ENCODE assay signal across 8 mouse cellular contexts in genomic region chr5:150232159-150233150, GRCm38 (mm10).
DNase-seq lines count a peak whose midpoint lies in the region; ATAC-seq and TF ChIP-seq lines count a peak whose summit lies in the region.

No protein-coding gene starts in this region.

- no peak for TF ChIP-seq CTCF in E14TG2a.4 (conservative IDR thresholded peaks at IDR 0.05; ENCODE audit: low read length)
- TF ChIP-seq CTCF in liver, adult 2 months (IDR thresholded peaks at IDR 0.05; ENCODE audit: low read depth, low read length), result peak; percentile 64

- no peaks in the 10 kb centered on the region for H3K79me2 ChIP-seq in liver, adult 2 months (ENCODE audit: control insufficient read depth, insufficient read depth, low read length)

- no peaks in the 10 kb centered on the region for H3K9me3 ChIP-seq in E14TG2a.4 (ENCODE audit: low read length)
- H3K9me3 ChIP-seq in embryonic facial prominence, embryonic 10.5 days, result 0 out of 2 replicates have a peak, but pooled peaks cover 3% of the 10 kb centered on the region

- TF ChIP-seq POLR2A in liver, adult 2 months (IDR thresholded peaks at IDR 0.05; ENCODE audit: extremely low read depth, insufficient read depth, low read length), result no peak

- H3K27me3 ChIP-seq in E14TG2a.4 (ENCODE audit: insufficient read depth, low read length), result no peaks in the 10 kb centered on the region
- H3K27me3 ChIP-seq in embryonic facial prominence, embryonic 10.5 days (replicated peaks; ENCODE audit: low read depth, poor library complexity, severe bottlenecking), result no peaks in the 10 kb centered on the region
- H3K27me3 ChIP-seq in liver, adult 2 months (ENCODE audit: control insufficient read depth, insufficient read depth, low read length), result no peaks in the 10 kb centered on the region

- peaks cover 27% of the 10 kb centered on the region for H3K4me1 ChIP-seq in E14TG2a.4 (replicated peaks; ENCODE audit: low read depth, low read length)
- peaks cover 8% of the 10 kb centered on the region for H3K4me1 ChIP-seq in embryonic facial prominence, embryonic 10.5 days
- peaks cover 1% of the 10 kb centered on the region; the same call in 1 of the 2 replicates for H3K4me1 ChIP-seq in liver, adult 2 months (ENCODE audit: control insufficient read depth, insufficient read depth, low read length)

- ATAC-seq in cerebellum, adult (ENCODE audit: insufficient number of reproducible peaks, low FRiP score, low TSS enrichment), result peak; percentile 14; the same call in 1 of the 2 replicates
- 0 out of 2 replicates have a peak, but pooled peaks have one; percentile 27 for ATAC-seq in monocyte, adult 5-6 weeks (replicated peaks; ENCODE audit: insufficient number of reproducible peaks, low FRiP score, low TSS enrichment, poor library complexity, severe bottlenecking)

- H3K4me3 ChIP-seq in E14TG2a.4 (replicated peaks; ENCODE audit: low read length), result 0 out of 2 replicates have a peak overlapping the region, but pooled peaks have one; percentile 4
- H3K4me3 ChIP-seq in embryonic facial prominence, embryonic 10.5 days, result peak overlapping the region; percentile 49
- no peak overlapping the region for H3K4me3 ChIP-seq in liver, adult 2 months (ENCODE audit: insufficient read depth, low read depth, low read length)

- no peak for DNase-seq in cerebellum, adult 11-12 months
- DNase-seq in embryonic facial prominence, embryonic 10.5 days (ENCODE audit: low spot score), result peak; percentile 71
- peak; percentile 63 for DNase-seq in heart, postnatal 4 days
- peak; percentile 100 for DNase-seq in liver, adult 2 months (ENCODE audit: extremely low read depth, low read depth, low spot score)
- no peak for DNase-seq in MN1 (ENCODE audit: low spot score)

- peak overlapping the region; percentile 37 for H3K9ac ChIP-seq in liver, adult 2 months (ENCODE audit: low read depth, low read length)

- no peak overlapping the region for H3K27ac ChIP-seq in embryonic facial prominence, embryonic 10.5 days (replicated peaks)
- peak overlapping the region; percentile 89 for H3K27ac ChIP-seq in liver, adult 2 months (replicated peaks; ENCODE audit: insufficient read depth, low read depth, low read length)

- H3K36me3 ChIP-seq in E14TG2a.4 (ENCODE audit: insufficient read depth, low read length), result no peaks in the 10 kb centered on the region
- H3K36me3 ChIP-seq in embryonic facial prominence, embryonic 10.5 days (replicated peaks), result no peaks in the 10 kb centered on the region
- H3K36me3 ChIP-seq in liver, adult 2 months (ENCODE audit: control insufficient read depth, insufficient read depth, low read length), result no peaks in the 10 kb centered on the region

- 34% methylated on average over 18 of the region's 21 CpGs for WGBS in embryonic facial prominence, embryonic 10.5 days
- WGBS in liver, adult 2 months, result 12% methylated on average over 19 of the region's 21 CpGs

Comparison
In these comparisons a context has a peak if more than half of its experiments do, and no peak if none do; other contexts are left out.
1. DNase-seq: peak in embryonic facial prominence, embryonic 10.5 days (single experiment), heart, postnatal 4 days (single experiment) and liver, adult 2 months (single experiment); none in cerebellum, adult 11-12 months (single experiment) and MN1 (single experiment).